Mouse (Mus musculus) thymus, adult 2 months (tissue): ENCODE data around the gene Olfr393. TPM values are rescaled to one million over a fixed set of nuclear protein-coding genes. Genes with fewer than 3 reads are reported as not detected.

Experiments used
- DNase-seq: peaks from one replicate; pipeline ENCODE4 v3.0.0; 2021
- H3K27ac ChIP-seq: fragments of 200-500 bp; 2 replicates; pipeline ENCODE4 v1.5.1; 2012; ENCODE audit warnings: low read length, control low read depth; ENCODE audit not compliant: control insufficient read depth, insufficient read depth
- H3K27me3 ChIP-seq: fragments of 200-500 bp; 2 replicates; pipeline ENCODE4 v1.6.1; 2012; ENCODE audit warnings: mild to moderate bottlenecking, low read length, moderate library complexity, mixed read lengths; ENCODE audit not compliant: control insufficient read depth, insufficient read depth
- H3K36me3 ChIP-seq: fragments of 200-500 bp; 2 replicates; pipeline ENCODE4 v1.6.1; 2012; ENCODE audit warnings: mild to moderate bottlenecking, low read length, moderate library complexity; ENCODE audit not compliant: control insufficient read depth, insufficient read depth
- H3K4me1 ChIP-seq: fragments of 200-500 bp; replicated peaks from 2 replicates; pipeline ENCODE4 v1.6.1; 2012; ENCODE audit warnings: low read length; ENCODE audit not compliant: control insufficient read depth, insufficient read depth
- H3K4me3 ChIP-seq: fragments of 200-500 bp; 2 replicates; pipeline ENCODE4 v1.5.1; 2012; ENCODE audit warnings: mild to moderate bottlenecking, low read length, control low read depth, moderate library complexity; ENCODE audit not compliant: control insufficient read depth, insufficient read depth
- CTCF ChIP-seq: fragments of 200-500 bp; IDR thresholded peaks from 2 replicates; pipeline ENCODE4 v1.5.1; 2012; ENCODE audit warnings: mild to moderate bottlenecking, control low read depth, low read length, moderate library complexity, borderline replicate concordance; ENCODE audit not compliant: control insufficient read depth, poor library complexity, insufficient read depth; ENCODE audit errors: extremely low read depth
- POLR2A ChIP-seq: fragments of 200-500 bp; IDR thresholded peaks from 2 replicates; pipeline ENCODE4 v1.6.1; 2012; ENCODE audit warnings: mild to moderate bottlenecking, low read length, control low read depth, moderate library complexity; ENCODE audit not compliant: control insufficient read depth, poor library complexity, insufficient read depth; ENCODE audit errors: extremely low read depth
- WGBS: fragments of 180-500 bp; shearing (Covaris S2); methylation state at CpG from one replicate; pipeline ENCODE4 v1.1.7; 2018; 5-methylcytosine and 5-hydroxymethylcytosine counted together
- polyA plus RNA-seq: library from polyadenylated mRNA; depleted of rRNA; stranded (reverse); fragments of >200 nt; gene quantifications from 2 replicates; pipeline ENCODE4 v1.2.3, GENCODE M21; 2012; rRNA removed

Gene Olfr393
- polyA plus RNA-seq, result not detected in 2 replicates

- no peaks in the 10 kb centered on the region for H3K36me3 ChIP-seq
- TF ChIP-seq POLR2A, result no peak
- TF ChIP-seq CTCF, result no peak
- no peak for DNase-seq
- H3K4me1 ChIP-seq, result no peaks in the 10 kb centered on the region
- H3K27me3 ChIP-seq, result no peaks in the 10 kb centered on the region
- H3K4me3 ChIP-seq, result no peak within 1 kb of the TSS
- no peak within 1 kb of the TSS for H3K27ac ChIP-seq
These were observed at the start of gene Olfr393 for GRCm38 (mm10) chr11:73851354-73851753. Olfr393 (minus strand) TSS chr11:73851454.

GRCm38 (mm10) chr11:73890671-73891070 is 39.4 kb upstream of the Olfr393 start, which contains the start of gene Olfr394:
Olfr394 (minus strand) TSS chr11:73890771.
- no peak for TF ChIP-seq POLR2A
- TF ChIP-seq CTCF, result no peak
- DNase-seq, result no peak
- Histone ChIP-seq H3K27me3 (no peaks in the 10 kb centered on the region), H3K4me1 (no peaks in the 10 kb centered on the region), H3K4me3 (no peak within 1 kb of the TSS), H3K27ac (no peak within 1 kb of the TSS), H3K36me3 (no peaks in the 10 kb centered on the region)
- WGBS, result 94% methylated on average over 1 of the region's 1 CpGs

GRCm38 (mm10) chr11:73816949-73817348 is 34.3 kb downstream of the Olfr393 start, which contains the start of gene Olfr392:
Olfr392 (minus strand) TSS chr11:73817049.
- no peaks in the 10 kb centered on the region for H3K4me1 ChIP-seq
- 100% methylated on average over 1 of the region's 1 CpGs for WGBS
- H3K27me3 ChIP-seq, result no peaks in the 10 kb centered on the region
- no peaks in the 10 kb centered on the region for H3K36me3 ChIP-seq
- no peak for DNase-seq
- TF ChIP-seq CTCF (no peak), POLR2A (no peak)
- H3K4me3 ChIP-seq, result no peak within 1 kb of the TSS
- H3K27ac ChIP-seq, result no peak within 1 kb of the TSS

- TF ChIP-seq POLR2A (no peak), CTCF (no peak)
- no peak for DNase-seq
- H3K27ac ChIP-seq, result no peak within 1 kb of the TSS
- H3K27me3 ChIP-seq, result no peaks in the 10 kb centered on the region
- H3K36me3 ChIP-seq, result no peaks in the 10 kb centered on the region
- H3K4me1 ChIP-seq, result no peaks in the 10 kb centered on the region
- no peak within 1 kb of the TSS for H3K4me3 ChIP-seq
- WGBS, result 25% methylated on average over 1 of the region's 1 CpGs
These were observed 48.3 kb downstream of the Olfr393 start, which contains the start of gene Olfr391-ps for GRCm38 (mm10) chr11:73802952-73803351. Olfr391-ps (minus strand) TSS chr11:73803052.

Other genes starting within 250 kb of the Olfr393 start
- not detected in 2 replicates for gene Zfp735, start 162.7 kb downstream of the Olfr393 start, polyA plus RNA-seq
- not detected in 2 replicates for gene Olfr389, start 70.7 kb downstream of the Olfr393 start, polyA plus RNA-seq
- gene Olfr390, start 68.5 kb downstream of the Olfr393 start, polyA plus RNA-seq, result not detected in 2 replicates
- gene Olfr391-ps, start 48.4 kb downstream of the Olfr393 start, polyA plus RNA-seq, result not detected in 2 replicates
- gene Olfr392, start 34.4 kb downstream of the Olfr393 start, polyA plus RNA-seq, result not detected in 2 replicates
- not detected in 2 replicates for gene Olfr394, start 39.3 kb upstream of the Olfr393 start, polyA plus RNA-seq
- not detected in 2 replicates for gene Olfr395, start 57.8 kb upstream of the Olfr393 start, polyA plus RNA-seq
- gene Olfr23, start 85.2 kb upstream of the Olfr393 start, polyA plus RNA-seq, result not detected in 2 replicates
- gene Olfr397, start 109.4 kb upstream of the Olfr393 start, polyA plus RNA-seq, result not detected in 2 replicates
- 0.03 and 0.15 TPM in 2 replicates for gene Olfr398, start 139.0 kb upstream of the Olfr393 start, polyA plus RNA-seq
- not detected in 2 replicates for gene Olfr139, start 205.1 kb upstream of the Olfr393 start, polyA plus RNA-seq
- not detected in 2 replicates for gene Olfr399, start 205.2 kb upstream of the Olfr393 start, polyA plus RNA-seq
- gene Zfp616, start 218.5 kb upstream of the Olfr393 start, polyA plus RNA-seq, result not detected in 2 replicates